Mouse (Mus musculus): ENCODE results near the gene Ppp1r18. TPM values are rescaled to one million over a fixed set of nuclear protein-coding genes. Genes with fewer than 3 reads are reported as not detected.

Ppp1r18 gene
- polyA plus RNA-seq, 1 experiment from 2014 or later = 32.2 TPM

- peak; percentile 72 for DNase-seq (ENCODE audit: low spot score)
- peaks cover 48% of the 10 kb centered on the region for H3K36me3 ChIP-seq
- peak overlapping the region; percentile 99 for H3K27ac ChIP-seq
- H3K27me3 ChIP-seq (ENCODE audit: insufficient read depth, poor library complexity, severe bottlenecking) = 0 out of 2 replicates have a peak, but pooled peaks cover 4% of the 10 kb centered on the region
- peaks cover 87% of the 10 kb centered on the region for H3K4me1 ChIP-seq (replicated peaks)
- WGBS = under 1% methylated on average over 38 of the region's 38 CpGs
- H3K4me3 ChIP-seq = peak overlapping the region; percentile 83
- H3K9me3 ChIP-seq = peaks cover 6% of the 10 kb centered on the region; the same call in 1 of the 2 replicates
Observed at GRCm38 (mm10) chr17:35866281-35866831, 963 bp downstream of the Ppp1r18 start.

GRCm38 (mm10) chr17:35866911-35867890, 1.8 kb downstream of the Ppp1r18 start:
- Histone ChIP-seq H3K36me3 (peaks cover 55% of the 10 kb centered on the region), H3K9me3 (peaks cover 7% of the 10 kb centered on the region; the same call in 1 of the 2 replicates), H3K27ac (peak overlapping the region; percentile 99), H3K4me3 (peak overlapping the region; percentile 83), H3K4me1 (replicated peaks) (peaks cover 85% of the 10 kb centered on the region), H3K27me3 (ENCODE audit: insufficient read depth, poor library complexity, severe bottlenecking) (0 out of 2 replicates have a peak, but pooled peaks cover 4% of the 10 kb centered on the region)
- 9% methylated on average over 26 of the region's 26 CpGs for WGBS
- no peak for DNase-seq (ENCODE audit: low spot score)

DNA sequence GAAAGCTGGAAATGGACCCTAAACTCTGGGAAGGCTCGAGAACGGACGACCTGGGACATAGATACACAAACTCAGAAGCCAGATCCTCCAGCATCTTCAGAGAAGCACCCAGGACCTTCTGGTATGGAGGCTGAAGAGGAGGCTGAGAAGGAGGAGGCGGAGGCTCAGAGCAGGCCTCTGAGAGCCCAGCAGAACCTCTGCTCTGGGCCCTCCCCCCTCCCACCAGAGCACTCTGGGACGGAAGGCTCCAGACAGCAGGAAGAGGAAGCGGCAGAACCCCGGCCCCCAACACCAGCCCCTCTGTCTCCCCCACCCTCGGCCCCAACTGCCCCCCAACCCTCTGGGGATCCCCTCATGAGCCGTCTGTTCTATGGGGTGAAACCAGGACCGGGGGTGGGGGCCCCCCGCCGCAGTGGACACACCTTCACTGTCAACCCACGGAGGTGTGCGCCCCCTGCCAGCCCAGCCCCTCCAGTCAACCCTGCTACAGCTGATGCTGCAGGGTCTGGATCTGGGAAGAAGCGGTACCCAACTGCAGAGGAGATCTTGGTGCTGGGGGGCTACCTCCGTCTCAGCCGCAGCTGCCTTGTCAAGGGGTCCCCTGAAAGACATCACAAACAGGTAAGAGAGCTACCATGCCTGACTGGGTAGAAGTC, 2.9 kb downstream of the Ppp1r18 start:
- 33% methylated on average over 17 of the region's 17 CpGs for WGBS
- Histone ChIP-seq H3K36me3 (peaks cover 63% of the 10 kb centered on the region), H3K27me3 (ENCODE audit: insufficient read depth, poor library complexity, severe bottlenecking) (0 out of 2 replicates have a peak, but pooled peaks cover 4% of the 10 kb centered on the region), H3K4me1 (replicated peaks) (peaks cover 87% of the 10 kb centered on the region), H3K4me3 (peak overlapping the region; percentile 83), H3K27ac (peak overlapping the region; percentile 99), H3K9me3 (peaks cover 7% of the 10 kb centered on the region; the same call in 1 of the 2 replicates)
- DNase-seq (ENCODE audit: low spot score) = no peak

GRCm38 (mm10) chr17:35868961-35869345, 3.6 kb downstream of the Ppp1r18 start:
- 7% methylated on average over 7 of the region's 7 CpGs for WGBS
- Histone ChIP-seq H3K36me3 (peaks cover 63% of the 10 kb centered on the region), H3K4me1 (replicated peaks) (peaks cover 87% of the 10 kb centered on the region), H3K9me3 (peaks cover 7% of the 10 kb centered on the region; the same call in 1 of the 2 replicates), H3K27me3 (ENCODE audit: insufficient read depth, poor library complexity, severe bottlenecking) (0 out of 2 replicates have a peak, but pooled peaks cover 4% of the 10 kb centered on the region), H3K27ac (peak overlapping the region; percentile 99), H3K4me3 (peak overlapping the region; percentile 83)
- DNase-seq (ENCODE audit: low spot score) = no peak

- Histone ChIP-seq H3K27ac (peak overlapping the region; percentile 99), H3K27me3 (ENCODE audit: insufficient read depth, poor library complexity, severe bottlenecking) (no peaks in the 10 kb centered on the region), H3K4me1 (replicated peaks) (peaks cover 83% of the 10 kb centered on the region), H3K9me3 (peaks cover 7% of the 10 kb centered on the region; the same call in 1 of the 2 replicates), H3K36me3 (peaks cover 63% of the 10 kb centered on the region), H3K4me3 (peak overlapping the region; percentile 83)
- peak; percentile 75 for DNase-seq (ENCODE audit: low spot score)
- WGBS = 4% methylated on average over 7 of the region's 7 CpGs
Observed at GRCm38 (mm10) chr17:35869346-35870067, 4.1 kb downstream of the Ppp1r18 start.

GRCm38 (mm10) chr17:35870151-35870883, 4.9 kb downstream of the Ppp1r18 start:
- no peak for DNase-seq (ENCODE audit: low spot score)
- 67% methylated on average over 9 of the region's 9 CpGs for WGBS
- H3K27ac ChIP-seq = peak overlapping the region; percentile 99
- peak overlapping the region; percentile 83 for H3K4me3 ChIP-seq
- H3K36me3 ChIP-seq = peaks cover 66% of the 10 kb centered on the region
- peaks cover 7% of the 10 kb centered on the region; the same call in 1 of the 2 replicates for H3K9me3 ChIP-seq
- H3K27me3 ChIP-seq (ENCODE audit: insufficient read depth, poor library complexity, severe bottlenecking) = no peaks in the 10 kb centered on the region
- H3K4me1 ChIP-seq (replicated peaks) = peaks cover 75% of the 10 kb centered on the region

GRCm38 (mm10) chr17:35870884-35871696, 5.7 kb downstream of the Ppp1r18 start:
- no peak for DNase-seq (ENCODE audit: low spot score)
- 87% methylated on average over 8 of the region's 8 CpGs for WGBS
- H3K9me3 ChIP-seq = peaks cover 7% of the 10 kb centered on the region; the same call in 1 of the 2 replicates
- H3K4me3 ChIP-seq = peak overlapping the region; percentile 83
- peaks cover 72% of the 10 kb centered on the region for H3K36me3 ChIP-seq
- peaks cover 67% of the 10 kb centered on the region for H3K4me1 ChIP-seq (replicated peaks)
- H3K27me3 ChIP-seq (ENCODE audit: insufficient read depth, poor library complexity, severe bottlenecking) = no peaks in the 10 kb centered on the region
- H3K27ac ChIP-seq = no peak overlapping the region

DNA sequence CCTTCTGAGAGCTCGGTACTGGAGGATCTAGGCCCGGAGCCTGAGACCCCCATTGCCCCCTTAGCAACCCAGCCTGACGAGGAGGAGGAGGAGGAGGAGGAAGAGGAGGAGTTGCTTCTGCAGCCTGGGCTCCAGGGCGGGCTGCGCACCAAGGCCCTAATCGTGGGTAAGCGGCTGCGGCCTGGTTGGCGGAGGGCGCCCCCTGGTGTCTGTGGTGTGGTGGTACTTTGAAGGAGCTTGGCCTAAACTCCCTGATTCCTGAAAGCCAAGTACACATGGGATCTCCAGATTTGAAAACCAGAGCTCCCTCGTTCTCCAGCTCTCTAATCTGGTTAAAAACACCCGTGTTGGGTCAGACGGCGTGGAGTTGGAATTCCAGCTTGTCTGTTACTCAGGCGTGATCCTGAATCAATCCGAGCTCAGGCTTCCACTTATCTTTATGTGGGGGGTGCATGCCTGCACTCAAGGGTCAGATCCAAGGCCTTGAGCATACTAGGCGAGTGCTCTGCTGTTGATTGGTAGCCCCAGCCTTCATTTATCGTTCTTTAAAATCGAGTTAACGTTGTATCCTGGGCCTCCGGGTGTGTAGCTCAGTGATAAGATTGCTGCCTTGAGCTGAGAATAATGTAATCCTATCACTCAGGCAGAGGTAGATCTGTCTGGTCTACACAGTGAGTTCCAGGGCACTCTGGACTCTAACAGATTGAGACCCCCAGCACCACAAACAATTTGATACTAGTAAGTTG, 8.6 kb downstream of the Ppp1r18 start:
- peaks cover 39% of the 10 kb centered on the region for H3K4me1 ChIP-seq (replicated peaks)
- peaks cover 7% of the 10 kb centered on the region; the same call in 1 of the 2 replicates for H3K9me3 ChIP-seq
- peaks cover 73% of the 10 kb centered on the region for H3K36me3 ChIP-seq
- H3K4me3 ChIP-seq = peak overlapping the region; percentile 33; the same call in 1 of the 2 replicates
- WGBS = 31% methylated on average over 21 of the region's 21 CpGs
- peak; percentile 87 for DNase-seq (ENCODE audit: low spot score)
- H3K27me3 ChIP-seq (ENCODE audit: insufficient read depth, poor library complexity, severe bottlenecking) = no peaks in the 10 kb centered on the region
- H3K27ac ChIP-seq = peak overlapping the region; percentile 26; the same call in 1 of the 2 replicates

- Histone ChIP-seq H3K4me3 (no peak overlapping the region), H3K27ac (no peak overlapping the region), H3K27me3 (ENCODE audit: insufficient read depth, poor library complexity, severe bottlenecking) (no peaks in the 10 kb centered on the region), H3K9me3 (peaks cover 7% of the 10 kb centered on the region; the same call in 1 of the 2 replicates), H3K36me3 (peaks cover 73% of the 10 kb centered on the region), H3K4me1 (replicated peaks) (peaks cover 35% of the 10 kb centered on the region)
- no peak for DNase-seq (ENCODE audit: low spot score)
- 94% methylated on average over 6 of the region's 6 CpGs for WGBS
Observed at GRCm38 (mm10) chr17:35874721-35875120, 9.3 kb downstream of the Ppp1r18 start.

DNA sequence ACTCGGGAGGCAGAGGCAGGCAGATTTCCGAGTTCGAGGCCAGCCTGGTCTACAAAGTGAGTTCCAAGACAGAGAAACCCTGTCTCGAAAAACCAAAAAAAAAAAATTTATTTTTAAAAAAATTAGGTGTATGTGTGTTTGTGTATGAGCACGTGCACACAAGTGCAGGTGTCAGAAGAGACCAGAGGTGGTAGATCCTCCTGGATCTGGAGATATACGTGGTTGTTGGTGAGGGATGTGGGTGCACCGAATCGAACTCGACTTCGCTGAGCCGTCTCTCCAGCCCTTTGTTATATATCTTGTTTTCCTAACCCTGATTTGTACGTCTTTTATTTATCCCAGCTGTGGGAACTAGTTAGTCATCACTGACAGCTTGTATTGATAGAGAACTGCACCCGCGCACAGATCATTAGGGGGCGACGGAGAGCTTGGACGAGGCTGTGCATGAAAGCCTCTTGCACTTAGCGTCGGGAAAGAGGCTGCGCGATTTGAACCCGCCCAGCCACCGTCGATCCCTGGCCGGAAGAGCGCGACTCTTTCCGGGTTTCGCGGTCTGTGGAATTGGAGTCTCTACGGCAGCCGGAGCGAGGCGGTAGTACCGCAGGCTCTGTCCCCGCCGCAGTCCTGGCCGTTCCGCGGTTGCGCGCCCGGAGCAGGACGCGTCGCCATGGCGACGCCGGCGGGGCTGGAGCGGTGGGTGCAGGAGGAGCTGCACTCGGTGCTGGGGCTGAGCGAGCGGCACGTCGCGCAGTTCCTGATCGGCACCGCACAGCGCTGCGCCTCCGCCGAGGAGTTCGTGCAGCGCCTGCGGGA, 14.1 kb downstream of the Ppp1r18 start, which contains the start of gene Dhx16:
Gene Dhx16 (plus strand): TSS at position 575 of the 813 bp plus-strand sequence.
- 6% methylated on average over 66 of the region's 66 CpGs for WGBS
- Histone ChIP-seq H3K27me3 (ENCODE audit: insufficient read depth, poor library complexity, severe bottlenecking) (no peaks in the 10 kb centered on the region), H3K27ac (peak within 1 kb of the TSS; percentile 89), H3K4me1 (replicated peaks) (peaks cover 20% of the 10 kb centered on the region), H3K36me3 (peaks cover 66% of the 10 kb centered on the region), H3K4me3 (peak within 1 kb of the TSS; percentile 97), H3K9me3 (no peaks in the 10 kb centered on the region)
- peak; percentile 97 for DNase-seq (ENCODE audit: low spot score)
